Comparison of ENCODE assay signal across 8 mouse cellular contexts in genomic region chr10:79958140-79958816, GRCm38 (mm10). TPM values are rescaled to one million over a fixed set of nuclear protein-coding genes. Genes with fewer than 3 reads are reported as not detected.
A peak's percentile ranks its signal among the peaks of the same experiment; 100 is the strongest.
DNase-seq lines count a peak whose midpoint lies in the region; ATAC-seq and TF ChIP-seq lines count a peak whose summit lies in the region.

No protein-coding gene starts in this region.

- peak; percentile 80; the same call in 1 of the 2 replicates for TF ChIP-seq CTCF in testis, adult 2 months (IDR thresholded peaks at IDR 0.05; ENCODE audit: control insufficient read depth, insufficient read depth, insufficient replicate concordance, low read depth, low read length)
- TF ChIP-seq CTCF in intestine, postnatal 0 days (IDR thresholded peaks at IDR 0.05; ENCODE audit: low read depth), result peak; percentile 100
- TF ChIP-seq CTCF in midbrain, postnatal 0 days (IDR thresholded peaks at IDR 0.05), result peak; percentile 78

- H3K4me3 ChIP-seq in testis, adult 2 months (ENCODE audit: control insufficient read depth, low read depth, low read length), result no peak overlapping the region
- H3K4me3 ChIP-seq in intestine, postnatal 0 days (ENCODE audit: low read depth, low read length), result no peak overlapping the region; the same call in 1 of the 2 replicates
- no peak overlapping the region for H3K4me3 ChIP-seq in limb, embryonic 11.5 days (ENCODE audit: low read depth, low read length)
- no peak overlapping the region for H3K4me3 ChIP-seq in midbrain, postnatal 0 days (ENCODE audit: low read depth, low read length)

- no peaks in the 10 kb centered on the region for H3K27me3 ChIP-seq in testis, adult 2 months (ENCODE audit: control insufficient read depth, insufficient read depth, low read length)
- no peaks in the 10 kb centered on the region for H3K27me3 ChIP-seq in intestine, postnatal 0 days (replicated peaks; ENCODE audit: control insufficient read depth, insufficient read depth, low read length)
- H3K27me3 ChIP-seq in limb, embryonic 11.5 days (ENCODE audit: control insufficient read depth, insufficient read depth, low read length), result no peaks in the 10 kb centered on the region
- no peaks in the 10 kb centered on the region for H3K27me3 ChIP-seq in midbrain, postnatal 0 days (ENCODE audit: insufficient read depth, low read length)

- H3K9ac ChIP-seq in intestine, postnatal 0 days (ENCODE audit: low read depth, low read length), result no peak overlapping the region
- H3K9ac ChIP-seq in limb, embryonic 11.5 days (ENCODE audit: low read length), result no peak overlapping the region
- H3K9ac ChIP-seq in midbrain, postnatal 0 days (replicated peaks; ENCODE audit: low read length, poor library complexity, severe bottlenecking), result no peak overlapping the region

- no peaks in the 10 kb centered on the region; the same call in 1 of the 2 replicates for H3K36me3 ChIP-seq in testis, adult 2 months (ENCODE audit: control insufficient read depth, insufficient read depth, low read length)
- H3K36me3 ChIP-seq in intestine, postnatal 0 days (ENCODE audit: control insufficient read depth, insufficient read depth), result peaks cover 10% of the 10 kb centered on the region
- peaks cover 6% of the 10 kb centered on the region for H3K36me3 ChIP-seq in limb, embryonic 11.5 days (ENCODE audit: control insufficient read depth, insufficient read depth, low read length)
- peaks cover 1% of the 10 kb centered on the region for H3K36me3 ChIP-seq in midbrain, postnatal 0 days (ENCODE audit: insufficient read depth, low read length)

- peaks cover 4% of the 10 kb centered on the region for H3K4me1 ChIP-seq in testis, adult 2 months (ENCODE audit: control insufficient read depth, insufficient read depth, low read length)
- no peaks in the 10 kb centered on the region for H3K4me1 ChIP-seq in intestine, postnatal 0 days (replicated peaks; ENCODE audit: control insufficient read depth, insufficient read depth, low read length)
- H3K4me1 ChIP-seq in limb, embryonic 11.5 days (ENCODE audit: control insufficient read depth, insufficient read depth, low read length), result peaks cover 12% of the 10 kb centered on the region
- peaks cover 4% of the 10 kb centered on the region; the same call in 1 of the 2 replicates for H3K4me1 ChIP-seq in midbrain, postnatal 0 days (ENCODE audit: insufficient read depth, low read length)

- H3K9me3 ChIP-seq in intestine, postnatal 0 days (ENCODE audit: control insufficient read depth), result no peaks in the 10 kb centered on the region
- no peaks in the 10 kb centered on the region for H3K9me3 ChIP-seq in limb, embryonic 11.5 days (ENCODE audit: control insufficient read depth, low read length)
- H3K9me3 ChIP-seq in midbrain, postnatal 0 days (ENCODE audit: low read length), result no peaks in the 10 kb centered on the region

- no peak overlapping the region for H3K27ac ChIP-seq in testis, adult 2 months (ENCODE audit: control insufficient read depth, insufficient read depth, low read depth, low read length)
- H3K27ac ChIP-seq in intestine, postnatal 0 days (ENCODE audit: low read depth, low read length), result no peak overlapping the region
- H3K27ac ChIP-seq in limb, embryonic 11.5 days (replicated peaks; ENCODE audit: low read depth, low read length), result no peak overlapping the region
- no peak overlapping the region for H3K27ac ChIP-seq in midbrain, postnatal 0 days (ENCODE audit: low read depth, low read length)

- TF ChIP-seq POLR2A in testis, adult 2 months (IDR thresholded peaks at IDR 0.05; ENCODE audit: control insufficient read depth, low read depth, low read length), result no peak

- WGBS in intestine, postnatal 0 days, result 6% methylated on average over 21 of the region's 21 CpGs
- WGBS in limb, embryonic 11.5 days, result 8% methylated on average over 21 of the region's 21 CpGs
- 11% methylated on average over 21 of the region's 21 CpGs for WGBS in midbrain, postnatal 0 days

- no peak for DNase-seq in testis, postnatal 14 days (ENCODE audit: low spot score)
- DNase-seq in cerebellum, postnatal 4 days (ENCODE audit: low spot score in 2 of 2), result peak; percentile 70 to 81
- peak; percentile 69 for DNase-seq in gastrocnemius, postnatal 25 days
- DNase-seq in limb, embryonic 11.5 days (ENCODE audit: low spot score), result peak; percentile 85
- DNase-seq in midbrain, postnatal 0 days (ENCODE audit: low spot score), result peak; percentile 55
- peak; percentile 82 to 91 for DNase-seq in spleen, postnatal 10 days (ENCODE audit: low spot score in 2 of 2)

- H3K4me2 ChIP-seq in intestine, postnatal 0 days (replicated peaks; ENCODE audit: low read depth), result peak overlapping the region; percentile 57
- H3K4me2 ChIP-seq in limb, embryonic 11.5 days (ENCODE audit: low read depth, severe bottlenecking), result no peak overlapping the region
- no peak overlapping the region for H3K4me2 ChIP-seq in midbrain, postnatal 0 days (ENCODE audit: low read depth, low read length, poor library complexity, severe bottlenecking)

- 0 out of 2 replicates have a peak, but pooled peaks have one; percentile 15 for ATAC-seq in intestine, postnatal 0 days
- no peak for ATAC-seq in limb, embryonic 11.5 days (ENCODE audit: insufficient number of reproducible peaks, low FRiP score, low TSS enrichment, low read depth)
- no peak for ATAC-seq in midbrain, postnatal 0 days (ENCODE audit: low FRiP score)

RNA-seq across cellular contexts. Expression of gene Wdr18, which starts 1.7 kb away (rescaled TPM):
- 33.9 and 36.5 TPM in 2 replicates for polyA plus RNA-seq in testis, adult 2 months (2012; rRNA removed)
- 10 to 100 TPM; 16.4 to 18.0 TPM for total RNA-seq in gastrocnemius, postnatal 25 days (2021)
- 41.9 and 44.0 TPM in 2 replicates for polyA plus RNA-seq in intestine, postnatal 0 days (2015; fragmentation: Nextera tagmentation; extraction: Ambion mirVana)
- polyA plus RNA-seq in limb, embryonic 11.5 days (2014; fragmentation: Nextera tagmentation; extraction: Ambion mirVana), result 141 and 144 TPM in 2 replicates
- total RNA-seq in midbrain, postnatal 0 days (2014; rRNA removed), result 72.6 and 87.6 TPM in 2 replicates
- 102 and 116 TPM in 2 replicates for polyA plus RNA-seq in midbrain, postnatal 0 days (2015; fragmentation: Nextera tagmentation; extraction: Ambion mirVana)

RNA-seq across cellular contexts. Expression of gene Grin3b, which starts 12.2 kb away (rescaled TPM):
- polyA plus RNA-seq in testis, adult 2 months (2012; rRNA removed), result 17.4 and 18.9 TPM in 2 replicates
- total RNA-seq in gastrocnemius, postnatal 25 days (2021), result not detected
- polyA plus RNA-seq in intestine, postnatal 0 days (2015; fragmentation: Nextera tagmentation; extraction: Ambion mirVana), result 0.08 and 0.17 TPM in 2 replicates
- 0.23 and 0.41 TPM in 2 replicates for polyA plus RNA-seq in limb, embryonic 11.5 days (2014; fragmentation: Nextera tagmentation; extraction: Ambion mirVana)
- total RNA-seq in midbrain, postnatal 0 days (2014; rRNA removed), result 0.42 and 2.2 TPM in 2 replicates
- 0.11 and 0.21 TPM in 2 replicates for polyA plus RNA-seq in midbrain, postnatal 0 days (2015; fragmentation: Nextera tagmentation; extraction: Ambion mirVana)

RNA-seq across cellular contexts. Expression of gene Tmem259, which starts 25.9 kb away (rescaled TPM):
- polyA plus RNA-seq in testis, adult 2 months (2012; rRNA removed), result 202 and 209 TPM in 2 replicates
- 10 to 100 TPM; 70.1 to 80.6 TPM for total RNA-seq in gastrocnemius, postnatal 25 days (2021)
- polyA plus RNA-seq in intestine, postnatal 0 days (2015; fragmentation: Nextera tagmentation; extraction: Ambion mirVana), result 24.7 and 25.3 TPM in 2 replicates
- polyA plus RNA-seq in limb, embryonic 11.5 days (2014; fragmentation: Nextera tagmentation; extraction: Ambion mirVana), result 15.7 and 15.9 TPM in 2 replicates
- total RNA-seq in midbrain, postnatal 0 days (2014; rRNA removed), result 134 and 172 TPM in 2 replicates
- polyA plus RNA-seq in midbrain, postnatal 0 days (2015; fragmentation: Nextera tagmentation; extraction: Ambion mirVana), result 26.2 and 29.3 TPM in 2 replicates

RNA-seq across cellular contexts. Expression of gene Cnn2, which starts 30.1 kb away (rescaled TPM):
- polyA plus RNA-seq in testis, adult 2 months (2012; rRNA removed), result 4.4 and 6.8 TPM in 2 replicates
- total RNA-seq in gastrocnemius, postnatal 25 days (2021), result 1 to 10 TPM; 8.5 to 9.4 TPM
- 109 and 117 TPM in 2 replicates for polyA plus RNA-seq in intestine, postnatal 0 days (2015; fragmentation: Nextera tagmentation; extraction: Ambion mirVana)
- 250 and 255 TPM in 2 replicates for polyA plus RNA-seq in limb, embryonic 11.5 days (2014; fragmentation: Nextera tagmentation; extraction: Ambion mirVana)
- total RNA-seq in midbrain, postnatal 0 days (2014; rRNA removed), result 14.8 and 19.5 TPM in 2 replicates
- 12.6 and 12.8 TPM in 2 replicates for polyA plus RNA-seq in midbrain, postnatal 0 days (2015; fragmentation: Nextera tagmentation; extraction: Ambion mirVana)

RNA-seq across cellular contexts. Expression of gene Arid3a, which starts 31.4 kb away (rescaled TPM):
- polyA plus RNA-seq in testis, adult 2 months (2012; rRNA removed), result 59.5 and 65.0 TPM in 2 replicates
- 1 to 10 TPM; 2.4 to 2.8 TPM for total RNA-seq in gastrocnemius, postnatal 25 days (2021)
- 8.7 and 13.2 TPM in 2 replicates for polyA plus RNA-seq in intestine, postnatal 0 days (2015; fragmentation: Nextera tagmentation; extraction: Ambion mirVana)
- 11.8 and 12.9 TPM in 2 replicates for polyA plus RNA-seq in limb, embryonic 11.5 days (2014; fragmentation: Nextera tagmentation; extraction: Ambion mirVana)
- 9.0 and 9.5 TPM in 2 replicates for total RNA-seq in midbrain, postnatal 0 days (2014; rRNA removed)
- polyA plus RNA-seq in midbrain, postnatal 0 days (2015; fragmentation: Nextera tagmentation; extraction: Ambion mirVana), result 3.1 and 3.3 TPM in 2 replicates

Comparison
In these comparisons a context has a peak if more than half of its experiments do, and no peak if none do; other contexts are left out.
1. RNA of gene Grin3b, which starts 12.2 kb away (polyA plus RNA-seq): 17.4 to 18.9 TPM in testis, adult 2 months; 0.23 to 0.41 TPM in limb, embryonic 11.5 days, 0.11 to 0.21 TPM in midbrain, postnatal 0 days and 0.08 to 0.17 TPM in intestine, postnatal 0 days; every median in the first group is over 10 times any median in the second.
2. Peak in every context shown above with its lines, with median percentiles within 50 percentile points of each other: CTCF ChIP-seq.